Mouse (Mus musculus) layer of hippocampus, postnatal 10 days (tissue): ENCODE measurements around the gene Xrra1. TPM values are rescaled to one million over a fixed set of nuclear protein-coding genes. Genes with fewer than 3 reads are reported as not detected.
A peak's percentile ranks its signal among the peaks of the same experiment; 100 is the strongest.

ENCODE experiments used
- DNase-seq, 2 experiments: peaks; one replicate each; pipeline ENCODE4 v3.0.0; 2021; ENCODE audit warnings: low spot score in 2 of 2
- total RNA-seq, 2 experiments: library from RNA; stranded (reverse); gene quantifications; 2 replicates each; pipeline ENCODE4 v1.2.3; 2021

Xrra1 gene
- total RNA-seq, 2 experiments from 2014 or later = 1.2 TPM

DNA sequence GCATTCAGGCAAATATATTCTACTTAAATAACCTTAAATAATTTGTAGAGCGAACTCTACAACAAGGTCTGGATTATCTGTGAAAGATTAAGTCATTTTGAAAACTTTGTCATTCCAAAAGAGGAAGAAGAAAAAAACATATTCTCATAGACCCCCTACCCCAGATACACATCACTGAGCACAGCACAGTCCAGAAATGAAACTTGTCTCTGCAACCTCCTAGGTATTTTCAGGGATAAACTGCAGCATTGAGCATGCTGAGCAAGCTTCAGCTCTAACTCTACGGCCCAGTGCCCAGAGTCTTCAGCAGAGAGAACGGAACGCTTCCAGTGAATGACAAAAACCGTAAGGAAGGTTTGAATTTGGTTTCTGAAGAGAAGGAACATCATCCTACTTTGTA lies 8.4 kb upstream of the Xrra1 start:
- no peak for DNase-seq

DNA sequence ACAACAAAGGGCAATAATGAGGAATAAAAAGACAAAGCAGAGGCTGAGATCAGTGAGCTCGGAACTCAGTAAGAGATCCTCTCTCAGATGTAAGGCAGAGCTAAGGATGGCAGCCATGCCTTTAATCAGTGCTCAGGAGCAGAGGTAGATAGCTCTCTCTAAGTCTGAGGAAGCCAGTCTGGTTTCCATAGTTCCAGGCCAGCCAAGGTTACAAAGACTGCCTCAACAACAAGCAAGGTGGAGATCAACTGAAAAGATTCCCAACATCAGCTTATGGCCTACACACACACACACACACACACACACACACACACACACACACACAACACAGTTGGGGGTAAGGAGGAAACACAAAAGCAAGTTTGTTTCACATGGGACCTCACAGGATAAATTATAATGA lies 7.8 kb upstream of the Xrra1 start:
- no peak for DNase-seq

DNA sequence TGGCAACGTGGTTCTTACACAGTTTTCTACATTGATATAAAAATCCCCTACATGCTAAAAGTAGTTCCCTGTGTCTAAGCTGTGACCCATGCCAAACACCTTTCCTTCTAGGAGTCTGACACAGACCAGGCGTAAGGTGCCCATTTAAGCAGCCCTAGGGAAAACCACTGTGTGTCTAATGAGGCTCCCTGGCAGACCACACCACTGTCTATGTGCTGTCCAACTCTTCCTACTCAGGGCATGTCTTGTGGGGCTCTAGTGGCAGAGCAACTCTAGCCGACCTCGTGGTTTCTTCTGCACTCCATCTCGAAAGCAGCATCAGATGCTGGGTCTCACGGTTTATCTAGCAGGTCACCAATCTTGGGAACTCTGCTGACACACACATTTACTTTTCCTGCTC lies 7.3 kb upstream of the Xrra1 start:
- DNase-seq = no peak

DNA sequence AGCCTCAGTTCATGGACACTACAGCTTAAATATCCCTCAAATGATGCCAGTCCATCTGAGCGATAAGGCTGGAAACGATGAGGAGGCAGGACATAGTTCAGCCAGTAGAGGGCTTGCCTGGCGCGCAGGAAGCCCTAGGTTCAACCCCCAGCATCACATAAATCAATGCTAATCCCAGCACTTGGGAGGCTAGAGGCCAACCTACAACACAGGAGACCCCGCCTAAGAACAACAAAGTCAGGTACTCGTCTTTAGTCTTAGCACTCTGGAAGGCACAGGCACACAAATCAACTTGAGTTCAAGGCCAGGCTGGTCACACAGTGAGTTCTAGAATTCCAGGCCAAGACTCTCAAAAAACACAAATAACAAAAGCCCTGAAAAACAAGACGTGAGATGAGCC lies 5.6 kb upstream of the Xrra1 start:
- DNase-seq = no peak

DNA sequence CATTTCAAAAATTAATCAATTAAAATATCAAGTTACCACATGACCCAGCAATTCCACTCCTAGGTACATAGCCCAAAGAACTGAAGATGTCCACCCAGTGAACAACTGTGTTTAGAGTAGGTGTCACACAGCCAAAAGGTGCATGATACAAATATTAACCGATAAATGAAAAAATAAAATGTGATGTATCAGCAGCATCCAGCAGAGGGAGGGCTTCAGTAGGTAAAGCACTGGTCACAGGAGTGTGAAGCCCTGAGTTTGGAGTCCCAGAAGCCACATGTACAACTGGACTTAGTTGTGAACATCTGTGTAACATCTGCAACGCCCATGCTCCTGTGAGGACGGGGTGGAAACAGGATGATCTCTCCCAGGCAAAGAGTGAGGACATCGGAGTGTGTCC lies 4.6 kb upstream of the Xrra1 start:
- no peak for DNase-seq

DNA sequence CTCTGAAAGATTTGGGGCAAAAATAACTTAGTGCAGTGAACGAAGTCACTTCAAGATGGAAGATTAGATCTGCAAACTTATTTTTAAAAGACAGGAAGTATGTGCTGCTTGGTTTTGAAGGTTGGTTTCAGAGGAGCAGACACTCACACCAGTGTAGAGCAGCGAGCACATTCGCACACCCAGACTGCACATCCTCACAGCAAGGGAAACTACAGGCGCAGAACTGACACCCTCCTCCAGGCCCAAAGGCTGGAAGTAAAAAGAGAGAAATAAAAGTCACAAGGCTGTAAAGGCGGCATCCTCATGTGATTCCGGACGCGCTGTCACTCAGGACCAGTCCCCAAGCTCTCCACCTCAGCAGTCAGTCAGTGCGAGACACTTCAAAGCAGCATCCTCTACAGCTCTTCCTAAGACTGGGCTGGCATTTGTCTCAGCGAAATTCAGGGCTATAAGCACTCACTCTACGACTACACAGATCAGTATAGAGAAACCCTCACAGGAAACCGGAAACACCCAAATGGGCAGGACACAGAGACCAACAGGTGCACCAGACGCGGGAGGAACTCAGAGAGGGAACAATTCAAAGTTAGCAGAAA lies 2.6 kb upstream of the Xrra1 start:
- DNase-seq = no peak

DNA sequence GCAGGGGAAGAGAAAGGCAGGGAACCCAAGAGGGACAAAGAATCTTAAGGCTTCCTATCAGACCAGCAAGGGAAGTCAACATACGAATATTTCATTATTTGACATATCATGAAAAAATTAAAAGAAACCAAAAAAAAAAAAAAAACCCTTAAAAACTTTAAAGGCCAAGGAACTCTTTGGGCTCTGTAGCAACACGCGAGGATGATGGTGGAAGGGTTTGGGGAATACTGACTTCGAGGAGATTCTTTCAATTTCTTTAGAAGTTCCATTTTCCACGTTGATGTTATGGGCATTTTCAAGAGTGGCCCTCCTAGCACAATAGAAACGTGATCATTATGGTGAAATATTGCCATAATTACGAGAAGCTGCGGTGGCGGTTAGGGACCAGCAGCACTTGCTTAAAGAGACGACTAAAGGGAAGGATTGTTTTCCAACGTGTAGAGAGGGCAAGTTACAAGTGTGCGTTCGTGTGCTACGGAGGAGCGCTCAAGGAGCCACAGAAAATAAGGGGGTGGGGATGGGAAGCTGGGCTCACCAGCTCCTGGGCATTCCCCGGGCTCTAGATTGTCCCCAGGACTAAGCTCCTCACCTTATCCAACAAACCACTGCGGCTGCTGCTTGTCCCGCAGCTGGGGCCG lies 622 bp upstream of the Xrra1 start:
- no peak for DNase-seq

DNA sequence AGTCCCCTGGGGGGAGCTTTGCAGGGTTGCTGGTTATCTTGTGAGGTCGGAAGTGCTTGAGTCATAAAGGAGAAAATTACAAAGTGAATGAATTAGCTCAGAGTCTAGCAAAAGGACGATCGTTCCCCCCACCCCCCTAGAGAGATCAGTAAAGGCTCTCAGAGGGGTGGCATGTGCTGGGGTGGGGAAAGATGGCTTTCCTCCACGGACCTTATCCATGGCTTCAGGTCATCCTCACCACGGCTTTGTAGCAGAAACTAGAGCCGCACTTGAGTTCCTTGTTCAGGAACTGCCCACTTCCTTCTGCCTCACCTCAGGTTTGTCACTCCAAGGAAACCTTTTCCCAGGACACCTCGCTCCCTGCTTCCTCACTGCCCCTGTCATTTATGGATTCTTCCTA lies 4.4 kb downstream of the Xrra1 start, which contains the start of gene Spcs2:
Gene Spcs2, minus strand, starts transcription at position 101 of the 400 bp plus-strand sequence.
- no peak for DNase-seq

DNA sequence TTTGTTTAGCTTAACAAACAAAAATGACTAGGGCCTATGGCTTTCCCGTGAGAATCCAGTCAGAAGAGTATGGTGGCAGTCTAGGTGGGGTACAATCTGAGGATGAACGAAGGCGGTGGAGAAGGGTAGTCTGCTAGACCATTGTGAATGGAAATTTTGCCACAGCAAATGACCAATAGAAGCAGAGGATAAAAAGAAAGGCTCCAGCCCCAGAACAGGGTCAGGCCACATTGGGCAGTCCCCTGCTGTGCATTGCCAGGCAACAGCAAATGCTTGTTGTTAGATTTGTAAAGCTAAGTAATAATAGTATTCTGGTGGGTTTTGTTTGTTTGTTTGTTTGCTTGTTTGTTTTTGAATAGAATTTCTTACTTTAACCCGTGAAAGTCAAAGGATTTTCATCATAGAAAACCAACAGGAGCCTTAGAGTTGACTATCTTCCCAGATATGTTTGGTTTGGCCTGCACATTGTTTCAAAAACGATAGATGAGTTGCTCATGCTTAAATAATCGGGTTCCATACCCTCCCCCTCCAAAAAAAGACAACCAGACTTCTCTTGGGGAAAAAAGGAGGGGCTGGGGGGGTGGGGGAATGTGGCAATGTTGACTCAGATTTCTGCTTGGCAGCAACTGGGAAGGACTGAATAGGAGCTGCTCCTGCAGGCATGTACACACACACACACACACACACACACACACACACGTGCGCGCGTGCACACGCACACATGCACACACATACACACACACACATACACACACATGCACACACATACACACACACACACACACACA lies 5.5 kb downstream of the Xrra1 start:
- no peak for DNase-seq

DNA sequence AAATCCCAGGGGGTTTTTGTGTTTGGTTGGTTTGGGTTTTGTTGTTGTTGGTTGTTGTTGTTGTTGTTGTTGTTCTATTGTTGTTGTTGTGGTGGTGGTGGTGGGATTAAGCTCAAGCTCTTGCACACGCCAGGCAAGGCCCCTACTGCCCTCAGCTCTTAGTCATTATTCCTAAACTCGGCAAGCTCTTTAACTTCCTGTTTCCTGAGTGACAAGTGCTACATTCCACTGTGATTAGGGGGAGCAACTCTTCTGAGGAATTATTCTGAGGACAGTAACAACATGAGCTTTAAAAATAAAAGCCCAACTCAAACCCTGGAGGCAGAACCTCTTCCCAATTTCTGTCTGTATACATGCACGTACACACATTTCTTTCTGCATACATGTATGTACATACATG lies 6.3 kb downstream of the Xrra1 start:
- DNase-seq = no peak

DNA sequence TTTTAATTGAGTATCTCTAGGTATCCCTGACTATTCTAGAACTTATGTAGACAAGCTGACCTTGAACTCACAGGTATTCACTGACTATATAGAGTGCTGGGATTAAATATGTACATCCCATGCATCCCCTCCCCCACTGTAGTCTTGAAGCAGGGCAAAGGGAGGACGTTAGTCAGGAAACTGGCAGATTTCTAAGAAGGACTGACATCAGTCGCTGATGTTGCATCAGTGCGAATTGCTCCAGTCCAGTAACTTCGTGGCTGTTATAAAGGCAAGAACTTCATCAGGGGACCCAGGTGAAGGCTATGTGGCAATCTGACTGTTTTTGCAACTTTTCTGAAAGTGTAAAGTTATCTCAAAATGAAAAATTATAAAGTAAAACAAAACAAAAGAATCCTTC lies 10.4 kb downstream of the Xrra1 start:
- DNase-seq = no peak

DNA sequence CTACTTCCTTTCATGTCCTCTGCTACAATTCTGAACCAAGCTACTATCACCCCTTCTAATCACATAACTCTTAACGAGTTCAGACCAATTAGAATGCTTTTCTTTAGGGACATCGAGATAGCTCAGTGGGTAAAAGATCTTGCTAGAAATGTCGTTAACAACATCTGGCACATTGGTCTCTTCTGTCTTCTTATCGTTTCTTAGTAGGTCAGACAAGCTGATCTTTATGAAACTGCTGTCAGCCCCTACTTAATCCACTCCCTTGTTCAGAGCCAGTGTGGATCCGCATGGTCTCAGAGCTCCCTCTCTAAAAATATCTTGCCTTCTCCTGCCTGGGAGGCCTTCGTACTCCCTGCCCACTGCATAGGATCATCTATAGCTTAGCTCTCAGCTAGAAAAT lies 15.0 kb downstream of the Xrra1 start:
- no peak for DNase-seq

DNA sequence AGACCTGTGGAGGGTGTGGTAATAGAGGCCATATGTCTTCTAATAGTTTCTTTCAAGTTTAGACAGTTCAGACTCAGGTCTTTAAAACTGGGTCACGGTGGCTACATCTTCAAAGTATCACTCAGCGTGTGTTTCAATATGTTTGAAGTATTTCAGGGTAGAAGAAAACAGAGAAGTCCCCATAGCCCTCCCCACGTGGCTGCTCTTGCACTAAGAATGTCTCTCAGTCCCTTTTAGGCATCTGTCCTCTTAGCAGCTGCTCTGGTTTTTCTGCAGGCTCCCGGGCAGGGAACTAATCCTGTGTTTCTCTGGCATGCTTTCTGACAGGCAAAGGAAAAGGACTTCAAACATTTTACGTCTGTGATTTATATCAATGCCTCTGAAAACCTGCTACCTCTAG lies 17.0 kb downstream of the Xrra1 start:
- no peak for DNase-seq

DNA sequence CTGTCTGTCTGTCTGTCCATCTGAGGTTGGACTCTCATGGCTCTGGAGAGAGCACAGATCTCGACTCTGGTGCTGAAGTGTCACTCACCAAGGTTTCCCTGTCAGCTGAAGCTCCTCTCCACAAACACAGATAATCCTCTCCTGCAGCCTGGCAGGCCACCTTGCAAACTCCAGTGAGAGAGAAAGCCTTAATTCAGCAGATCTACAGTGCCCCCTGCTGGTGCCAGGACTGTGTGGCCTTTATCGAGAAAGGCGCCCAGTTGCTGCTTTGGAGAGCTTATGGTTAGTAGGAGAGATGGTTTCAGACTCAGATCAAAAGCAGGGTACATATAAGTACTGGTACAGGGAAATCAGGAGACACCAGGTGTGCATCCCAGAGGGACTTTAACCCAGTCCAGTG lies 17.4 kb downstream of the Xrra1 start:
- DNase-seq = peak; percentile 92 to 94

DNA sequence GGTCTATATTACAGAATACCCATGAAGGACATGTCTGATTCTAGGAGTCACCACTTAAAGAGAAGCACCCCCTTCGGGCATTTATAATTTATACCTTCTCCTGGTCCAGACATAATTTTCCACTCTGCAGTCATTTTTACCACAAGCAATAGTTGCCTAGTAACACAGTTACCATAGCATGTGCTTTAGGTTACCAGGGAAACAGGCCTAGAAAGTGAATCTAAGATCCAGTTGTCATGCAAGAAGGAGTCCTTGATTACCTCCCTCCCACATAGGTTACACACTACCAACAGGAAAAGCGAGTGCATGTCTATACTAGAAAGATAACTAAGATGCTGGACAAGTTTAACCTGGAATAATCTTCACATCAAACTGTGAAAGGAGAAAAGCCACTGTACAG lies 19.3 kb downstream of the Xrra1 start:
- DNase-seq = no peak

DNA sequence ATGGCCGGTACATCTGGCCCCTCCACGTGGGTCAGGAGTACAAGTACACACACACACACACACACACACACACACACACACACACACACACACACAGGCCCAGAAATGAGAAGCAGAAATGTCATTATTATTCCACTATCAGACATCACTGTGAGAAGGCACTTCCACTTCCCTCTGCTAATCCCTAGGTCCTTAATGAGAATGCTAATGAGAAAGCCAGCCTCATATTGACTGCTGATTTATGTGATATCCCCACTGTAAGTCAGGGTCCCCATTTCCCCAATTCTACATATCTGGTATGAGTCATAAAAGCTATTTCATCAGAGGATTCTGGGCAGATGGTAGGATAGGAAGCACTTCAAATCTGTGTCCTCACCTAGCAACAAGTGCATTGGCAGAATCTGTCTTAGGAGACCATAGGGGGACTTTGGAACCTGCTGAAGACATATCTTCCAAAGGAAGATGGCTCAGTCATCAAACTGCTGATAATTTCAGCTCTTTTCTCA lies 28.4 kb downstream of the Xrra1 start:
- DNase-seq = no peak

DNA sequence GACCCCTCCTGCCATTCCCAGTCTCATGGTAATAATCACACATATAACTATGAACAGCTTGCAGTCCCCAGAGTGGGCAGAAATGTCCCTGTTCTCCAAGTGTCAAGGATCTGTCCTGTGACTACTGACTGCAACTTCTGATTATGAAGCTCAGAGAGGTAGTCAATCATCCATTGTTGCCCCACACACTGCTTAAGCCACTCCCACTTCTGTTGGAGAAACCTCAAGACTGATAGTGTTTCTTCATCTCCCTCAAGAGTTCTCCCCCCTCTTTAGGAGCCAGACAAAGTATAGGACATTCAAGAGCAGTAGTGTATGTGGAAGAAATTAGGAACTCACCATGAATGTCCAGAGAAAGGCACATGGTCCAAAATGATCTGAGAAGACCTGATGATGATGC lies 28.8 kb downstream of the Xrra1 start:
- no peak for DNase-seq

DNA sequence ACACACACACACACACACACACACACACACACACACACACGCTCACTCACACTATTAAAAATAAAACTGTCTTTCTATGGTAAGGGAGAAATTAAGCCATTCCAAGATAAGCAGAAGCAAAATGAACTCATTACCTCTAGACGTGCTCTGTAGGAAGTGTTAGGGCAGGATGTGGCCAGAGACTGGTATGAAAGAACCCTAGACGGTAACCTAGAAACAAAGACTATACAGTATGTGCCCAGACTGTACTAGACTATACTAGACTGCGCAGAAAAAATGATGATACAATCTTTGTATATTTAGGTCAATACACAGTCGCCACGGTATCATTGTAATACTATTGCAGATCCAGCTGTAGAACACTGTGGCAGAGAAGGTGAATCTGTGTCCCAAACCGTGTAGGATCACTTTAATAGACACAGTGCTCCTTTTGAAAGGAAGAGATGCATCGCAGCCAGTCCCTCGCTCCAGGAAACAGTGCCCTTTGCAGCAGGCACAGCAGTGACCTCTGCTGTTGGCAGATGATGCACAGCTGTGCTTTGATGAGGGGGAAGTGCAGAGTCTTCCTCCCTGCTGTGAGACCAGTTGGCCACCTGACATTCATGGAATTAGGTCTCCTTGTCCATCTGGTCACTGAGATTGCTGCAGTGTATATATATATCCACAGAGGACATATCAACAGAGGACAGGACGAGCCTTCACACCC lies 30.4 kb downstream of the Xrra1 start:
- no peak for DNase-seq

DNA sequence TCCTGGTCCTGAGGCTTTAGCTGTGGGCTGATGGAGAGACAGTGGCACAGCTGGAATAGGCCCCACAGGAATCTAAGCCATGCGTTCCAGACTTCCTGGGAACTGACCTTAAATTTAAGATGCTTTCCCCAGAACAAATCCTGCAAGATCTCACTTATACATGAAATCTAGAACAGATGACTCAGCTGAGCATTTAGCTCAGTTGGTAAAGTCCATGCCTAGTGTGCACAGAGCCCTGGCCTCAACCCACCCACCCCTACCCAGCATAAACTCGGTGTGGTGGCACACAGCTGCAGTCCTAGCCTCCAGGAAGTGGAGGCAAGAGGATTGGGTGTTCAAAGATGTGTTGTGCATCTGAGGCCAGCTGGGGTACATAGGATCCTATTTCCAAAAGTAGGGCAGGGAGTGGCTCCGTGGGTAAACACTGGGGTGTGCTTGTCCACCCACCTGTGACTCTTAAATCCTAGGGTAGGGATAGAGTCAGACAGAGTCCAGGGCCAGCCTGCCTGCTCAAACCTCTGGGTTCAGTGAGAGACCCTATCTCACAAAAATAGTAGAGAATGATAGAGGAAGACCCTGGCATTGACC lies 31.3 kb downstream of the Xrra1 start:
- no peak for DNase-seq

DNA sequence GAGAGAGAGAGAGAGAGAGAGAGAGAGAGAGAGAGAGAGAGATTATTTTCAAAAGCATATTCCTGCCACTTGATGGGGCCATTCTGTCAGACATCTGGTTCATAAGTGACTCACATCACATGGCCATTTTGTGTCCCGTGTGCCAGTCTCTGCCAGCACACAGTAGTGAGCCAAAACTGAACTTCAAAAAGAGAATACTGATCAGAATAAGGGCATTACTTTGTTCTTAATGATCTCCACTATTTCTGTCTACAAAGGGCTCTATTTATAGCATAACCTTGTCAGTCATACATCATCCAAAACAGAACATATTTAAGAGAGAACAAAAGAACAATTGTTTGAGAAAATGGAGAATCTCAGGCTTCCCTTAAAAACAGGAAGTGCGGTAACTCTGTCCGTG lies 32.6 kb downstream of the Xrra1 start:
- DNase-seq = no peak

DNA sequence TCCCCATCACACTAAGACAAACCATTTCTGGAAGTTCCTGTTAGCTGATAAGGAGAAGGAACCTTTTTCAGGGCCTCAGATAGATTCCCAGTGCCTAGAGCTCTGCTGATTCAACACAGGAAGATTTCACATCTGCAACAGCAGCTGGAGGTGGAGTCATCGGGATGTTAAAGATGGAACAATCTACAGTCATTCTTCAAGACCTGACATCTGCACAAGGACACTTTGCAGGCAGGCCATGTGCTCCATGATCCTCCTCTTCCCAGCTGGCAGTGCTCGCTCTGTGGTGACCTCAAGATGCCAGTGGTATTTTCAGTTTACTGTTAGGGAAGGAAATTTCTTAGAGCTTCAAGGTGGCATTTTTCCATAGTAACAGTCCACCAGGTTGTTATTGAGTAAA lies 33.4 kb downstream of the Xrra1 start:
- no peak for DNase-seq
